Mouse (Mus musculus): ENCODE results near the gene Rit1. TPM values are rescaled to one million over a fixed set of nuclear protein-coding genes. Genes with fewer than 3 reads are reported as not detected.

Rit1 gene
- polyA plus RNA-seq, 1 experiment, result 48.1 TPM

Other genes with a start within 250 kb of the Rit1 start
- gene Lmna, start 206.9 kb upstream of the Rit1 start, polyA plus RNA-seq (2012; rRNA removed), result 55.2 and 73.2 TPM in 2 replicates
- gene Mex3a, start 184.4 kb upstream of the Rit1 start, polyA plus RNA-seq (2012; rRNA removed), result 0.61 and 0.63 TPM in 2 replicates
- 50.1 and 50.9 TPM in 2 replicates for gene Rab25, start 168.5 kb upstream of the Rit1 start, polyA plus RNA-seq (2012; rRNA removed)
- gene Lamtor2, start 163.8 kb upstream of the Rit1 start, polyA plus RNA-seq (2012; rRNA removed), result 247 and 277 TPM in 2 replicates
- 59.9 and 63.5 TPM in 2 replicates for gene Ubqln4, start 163.1 kb upstream of the Rit1 start, polyA plus RNA-seq (2012; rRNA removed)
- gene Ssr2, start 141.0 kb upstream of the Rit1 start, polyA plus RNA-seq (2012; rRNA removed), result 180 and 193 TPM in 2 replicates
- 74.5 and 80.7 TPM in 2 replicates for gene Arhgef2, start 110.9 kb upstream of the Rit1 start, polyA plus RNA-seq (2012; rRNA removed)
- 0.06 TPM in 1 of 2 replicates, not detected in the other for gene Rxfp4, start 63.7 kb upstream of the Rit1 start, polyA plus RNA-seq (2012; rRNA removed)
- gene Khdc4, start 31.0 kb upstream of the Rit1 start, polyA plus RNA-seq (2012; rRNA removed), result 41.2 and 45.6 TPM in 2 replicates
- 7.3 and 8.2 TPM in 2 replicates for gene Syt11, start 58.3 kb downstream of the Rit1 start, polyA plus RNA-seq (2012; rRNA removed)
- 11.8 and 12.4 TPM in 2 replicates for gene Gon4l, start 118.4 kb downstream of the Rit1 start, polyA plus RNA-seq (2012; rRNA removed)
- gene Msto1, start 197.2 kb downstream of the Rit1 start, polyA plus RNA-seq (2012; rRNA removed), result 35.9 and 41.1 TPM in 2 replicates
- 7.8 and 8.9 TPM in 2 replicates for gene Ash1l, start 233.8 kb downstream of the Rit1 start, polyA plus RNA-seq (2012; rRNA removed)
- 57.0 and 78.0 TPM in 2 replicates for gene Dap3, start 234.3 kb downstream of the Rit1 start, polyA plus RNA-seq (2012; rRNA removed)

All from kidney, adult 2 months (tissue).